Mouse (Mus musculus): ENCODE data around the gene Entr1.
"Not testable (repeated sequence)": the region's sequence is repeated elsewhere in the genome, so short reads cannot be mapped to it uniquely, and the experiment has no call there.

Gene Entr1

GRCm38 (mm10) chr2:26380871-26381270 lies 8.2 kb downstream of the Entr1 start:
- DNase-seq, result not testable (repeated sequence)

- peak; percentile 67 to 81 for DNase-seq
These were observed 8.9 kb downstream of the Entr1 start, which contains the start of gene Snapc4 for GRCm38 (mm10) chr2:26380131-26380771. Gene Snapc4, minus strand, starts transcription at chr2:26380653.

GRCm38 (mm10) chr2:26372396-26372795 lies 16.7 kb downstream of the Entr1 start:
- DNase-seq, result no peak

GRCm38 (mm10) chr2:26368572-26368971 lies 20.5 kb downstream of the Entr1 start:
- no peak for DNase-seq

GRCm38 (mm10) chr2:26367911-26368310 lies 21.2 kb downstream of the Entr1 start:
- DNase-seq, result no peak

GRCm38 (mm10) chr2:26364738-26365465 lies 24.2 kb downstream of the Entr1 start:
- DNase-seq, result no peak

- no peak for DNase-seq
These were observed 25.6 kb downstream of the Entr1 start for GRCm38 (mm10) chr2:26363481-26363880.

GRCm38 (mm10) chr2:26362991-26363390 lies 26.1 kb downstream of the Entr1 start:
- no peak for DNase-seq

GRCm38 (mm10) chr2:26360772-26361171 lies 28.3 kb downstream of the Entr1 start, which contains the start of gene Card9:
Gene Card9, minus strand, starts transcription at chr2:26360918.
- no peak for DNase-seq

GRCm38 (mm10) chr2:26359983-26360382 lies 29.1 kb downstream of the Entr1 start:
- DNase-seq, result no peak

GRCm38 (mm10) chr2:26358667-26359320 lies 30.3 kb downstream of the Entr1 start:
- DNase-seq, result no peak

- no peak for DNase-seq
These were observed 31.6 kb downstream of the Entr1 start for GRCm38 (mm10) chr2:26357484-26357883.

GRCm38 (mm10) chr2:26356678-26357077 lies 32.4 kb downstream of the Entr1 start:
- DNase-seq, result no peak

- no peak for DNase-seq
These were observed 32.9 kb downstream of the Entr1 start for GRCm38 (mm10) chr2:26356231-26356630.

- DNase-seq, result no peak
These were observed 34.7 kb downstream of the Entr1 start for GRCm38 (mm10) chr2:26354401-26354800.

- no peak for DNase-seq
These were observed 35.8 kb downstream of the Entr1 start for GRCm38 (mm10) chr2:26353066-26353980.

- peak; percentile 19 to 46 for DNase-seq
These were observed 36.7 kb downstream of the Entr1 start for GRCm38 (mm10) chr2:26352291-26352910.

- DNase-seq, result peak; percentile 85 to 93
These were observed 37.5 kb downstream of the Entr1 start, which contains the start of gene Dnlz for GRCm38 (mm10) chr2:26351358-26352290. Gene Dnlz, minus strand, starts transcription at chr2:26352110.

- DNase-seq, result no peak
These were observed 40.9 kb downstream of the Entr1 start for GRCm38 (mm10) chr2:26348241-26348640.

GRCm38 (mm10) chr2:26342609-26343490 lies 46.3 kb downstream of the Entr1 start:
- DNase-seq, result no peak

All from spleen, adult 18-20 months (tissue).